Mouse (Mus musculus): ENCODE results near the gene Cdk5rap1. TPM values are rescaled to one million over a fixed set of nuclear protein-coding genes. Genes with fewer than 3 reads are reported as not detected.

Cdk5rap1 gene
- polyA plus RNA-seq, 1 experiment = 12.1 TPM

Other genes starting within 250 kb of the Cdk5rap1 start
- gene Bpifa3, start 242.7 kb downstream of the Cdk5rap1 start, polyA plus RNA-seq (2012; rRNA removed) = not detected in 2 replicates
- not detected in 2 replicates for gene Bpifa1, start 230.1 kb downstream of the Cdk5rap1 start, polyA plus RNA-seq (2012; rRNA removed)
- gene Bpifa5, start 210.4 kb downstream of the Cdk5rap1 start, polyA plus RNA-seq (2012; rRNA removed) = not detected in 2 replicates
- gene Bpifb1, start 182.2 kb downstream of the Cdk5rap1 start, polyA plus RNA-seq (2012; rRNA removed) = not detected in 2 replicates
- gene Bpifb5, start 149.3 kb downstream of the Cdk5rap1 start, polyA plus RNA-seq (2012; rRNA removed) = 0.05 and 0.08 TPM in 2 replicates
- not detected in 2 replicates for gene Bpifb9a, start 115.2 kb downstream of the Cdk5rap1 start, polyA plus RNA-seq (2012; rRNA removed)
- not detected in 2 replicates for gene Bpifb9b, start 65.8 kb downstream of the Cdk5rap1 start, polyA plus RNA-seq (2012; rRNA removed)
- gene Snta1, start 35.1 kb upstream of the Cdk5rap1 start, polyA plus RNA-seq (2012; rRNA removed) = 9.9 and 13.8 TPM in 2 replicates
- gene Cbfa2t2, start 63.5 kb upstream of the Cdk5rap1 start, polyA plus RNA-seq (2012; rRNA removed) = 5.9 and 11.6 TPM in 2 replicates
- not detected in 2 replicates for gene 1700003F12Rik, start 174.1 kb upstream of the Cdk5rap1 start, polyA plus RNA-seq (2012; rRNA removed)
- gene Actl10, start 178.8 kb upstream of the Cdk5rap1 start, polyA plus RNA-seq (2012; rRNA removed) = not detected in 2 replicates
- gene Necab3, start 185.9 kb upstream of the Cdk5rap1 start, polyA plus RNA-seq (2012; rRNA removed) = 0.64 and 0.83 TPM in 2 replicates
- gene E2f1, start 196.9 kb upstream of the Cdk5rap1 start, polyA plus RNA-seq (2012; rRNA removed) = 9.2 and 9.5 TPM in 2 replicates
- gene Pxmp4, start 230.7 kb upstream of the Cdk5rap1 start, polyA plus RNA-seq (2012; rRNA removed) = 22.7 and 26.2 TPM in 2 replicates
- gene Zfp341, start 240.3 kb upstream of the Cdk5rap1 start, polyA plus RNA-seq (2012; rRNA removed) = 3.2 and 4.4 TPM in 2 replicates
- gene 4930519P11Rik, start 240.4 kb upstream of the Cdk5rap1 start, polyA plus RNA-seq (2012; rRNA removed) = 0.73 TPM in 1 of 2 replicates, not detected in the other